Mouse (Mus musculus) hindbrain, embryonic 11.5 days (tissue): Measurements from ENCODE around the gene Ahcyl2. TPM values are rescaled to one million over a fixed set of nuclear protein-coding genes. Genes with fewer than 3 reads are reported as not detected.

Source experiments
- ATAC-seq: fragments of 200-750 bp; cut with Nextera tagmentation; 2 replicates; pipeline ENCODE4 v1.8.0; 2017; ENCODE audit warnings: mild to moderate bottlenecking, moderate TSS enrichment, moderate library complexity; ENCODE audit not compliant: low FRiP score
- DNase-seq: peaks from one replicate; pipeline ENCODE4 v3.0.0-alpha.2; 2015; ENCODE audit warnings: low spot score
- H3K27ac ChIP-seq: fragments of 300-500 bp; sonication (generic); 2 replicates; pipeline ENCODE4 v1.5.1; 2014; ENCODE audit warnings: mild to moderate bottlenecking, low read depth, low read length
- H3K27me3 ChIP-seq: fragments of 300-500 bp; sonication (generic); 2 replicates; pipeline ENCODE4 v1.6.1; 2014; ENCODE audit warnings: mild to moderate bottlenecking, low read length, moderate library complexity, mixed read lengths; ENCODE audit not compliant: control insufficient read depth, insufficient read depth
- H3K36me3 ChIP-seq: fragments of 300-500 bp; sonication (generic); 2 replicates; pipeline ENCODE4 v1.6.1; 2014; ENCODE audit warnings: mild to moderate bottlenecking, low read length, moderate library complexity, mixed read lengths; ENCODE audit not compliant: control insufficient read depth, insufficient read depth
- H3K4me1 ChIP-seq: fragments of 300-500 bp; sonication (generic); replicated peaks from 2 replicates; pipeline ENCODE4 v1.6.1; 2014; ENCODE audit warnings: low read length, mixed read lengths; ENCODE audit not compliant: control insufficient read depth, insufficient read depth
- H3K4me2 ChIP-seq: fragments of 300-500 bp; sonication (generic); replicated peaks from 2 replicates; pipeline ENCODE4 v1.6.1; 2014; ENCODE audit warnings: mild to moderate bottlenecking, low read depth, low read length
- H3K4me3 ChIP-seq: fragments of 300-500 bp; sonication (generic); 2 replicates; pipeline ENCODE4 v1.5.1; 2014; ENCODE audit warnings: low read depth, low read length
- H3K9ac ChIP-seq: fragments of 300-500 bp; sonication (generic); 2 replicates; pipeline ENCODE4 v1.6.1; 2014; ENCODE audit warnings: low read depth, low read length
- H3K9me3 ChIP-seq: fragments of 300-500 bp; sonication (generic); 2 replicates; pipeline ENCODE4 v1.6.1; 2016; ENCODE audit warnings: low read length; ENCODE audit not compliant: control insufficient read depth
- WGBS: fragments of 180-500 bp; shearing (Covaris S2); extraction: QIAGEN DNeasy Blood & Tissue Kit; methylation state at CpG from one replicate; pipeline ENCODE4 v1.1.7; 2014; 5-methylcytosine and 5-hydroxymethylcytosine counted together
- polyA plus RNA-seq: library from polyadenylated mRNA; unstranded; fragments of >200 nt; fragmentation: Nextera tagmentation; extraction: Ambion mirVana; gene quantifications from 2 replicates; pipeline ENCODE4 v1.2.1, GENCODE M21; 2014

Ahcyl2 gene
- polyA plus RNA-seq, 1 experiment from 2014 or later: 17.4 TPM

DNA sequence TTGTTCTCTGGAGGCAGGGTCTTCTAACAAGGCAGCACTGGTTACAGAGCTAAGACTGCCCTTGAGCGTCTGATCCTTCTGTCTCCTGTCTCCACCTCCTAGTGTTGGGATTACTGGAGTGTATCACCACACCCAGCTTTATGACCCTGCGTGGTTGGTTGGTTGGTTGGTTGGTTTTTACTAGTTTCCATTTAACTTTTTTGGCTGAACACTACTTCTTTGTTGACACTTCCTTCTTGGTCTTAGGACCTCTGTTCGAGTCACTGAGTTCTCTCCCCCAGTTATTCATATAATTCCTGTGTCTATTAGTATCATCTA is 9.4 kb downstream of the Ahcyl2 start:
- H3K9me3 ChIP-seq: no peaks in the 10 kb centered on the region

DNA sequence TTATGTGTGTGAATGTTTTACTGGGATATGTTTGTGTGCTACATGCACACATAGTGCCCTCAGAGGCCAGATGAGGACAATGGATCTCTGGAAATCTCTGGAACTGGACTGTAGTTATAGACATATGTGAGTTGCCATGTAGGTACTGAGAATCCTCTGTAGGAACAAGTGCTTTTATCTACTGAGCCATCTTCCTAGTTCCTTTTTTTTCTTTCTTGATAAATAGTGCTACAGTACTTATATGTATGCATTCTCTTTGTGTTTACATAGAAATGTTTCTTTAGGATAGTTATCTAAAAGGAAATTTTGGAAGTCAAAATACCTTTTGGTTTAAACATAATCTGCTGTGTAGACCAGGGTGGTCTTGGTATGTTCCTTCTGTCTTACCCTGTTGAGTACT is 12.3 kb downstream of the Ahcyl2 start:
- no peak overlapping the region for H3K4me3 ChIP-seq
- DNase-seq: no peak

More for the DNA sequence above, 9.4 kb downstream of the Ahcyl2 start:
- Histone ChIP-seq H3K27me3 (no peaks in the 10 kb centered on the region), H3K36me3 (no peaks in the 10 kb centered on the region), H3K4me1 (no peaks in the 10 kb centered on the region), H3K4me3 (no peak overlapping the region), H3K9ac (no peak overlapping the region), H3K4me2 (no peak overlapping the region), H3K27ac (no peak overlapping the region)
- ATAC-seq: no peak
- WGBS: 85% methylated on average over 3 of the region's 3 CpGs
- no peak for DNase-seq

DNA sequence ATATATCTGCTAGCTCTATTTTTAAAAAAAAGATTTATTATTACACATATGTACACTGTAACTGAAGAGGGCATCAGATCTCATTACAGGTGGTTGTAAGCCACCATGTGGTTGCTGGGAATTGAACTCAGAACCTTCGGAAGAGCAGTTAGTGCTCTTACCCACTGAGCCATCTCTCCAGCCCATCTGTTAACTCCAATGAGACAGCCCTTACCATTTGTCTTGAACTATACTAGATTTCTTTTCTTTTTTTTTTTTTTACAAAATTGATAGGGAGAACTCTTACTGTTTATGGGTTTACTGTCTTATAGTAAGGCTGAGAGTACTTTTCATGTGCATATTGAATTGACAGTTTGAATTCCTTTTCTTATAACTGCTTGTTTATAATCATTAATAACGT is 12.8 kb downstream of the Ahcyl2 start:
- no peak overlapping the region for H3K4me2 ChIP-seq
- no peak overlapping the region for H3K27ac ChIP-seq
- ATAC-seq: no peak
- WGBS: 92% methylated on average over 2 of the region's 2 CpGs
- H3K9ac ChIP-seq: no peak overlapping the region
- H3K4me3 ChIP-seq: no peak overlapping the region
- no peak for DNase-seq
- no peaks in the 10 kb centered on the region for H3K27me3 ChIP-seq
- no peaks in the 10 kb centered on the region for H3K36me3 ChIP-seq
- H3K9me3 ChIP-seq: no peaks in the 10 kb centered on the region
- H3K4me1 ChIP-seq: no peaks in the 10 kb centered on the region

More for the DNA sequence above, 12.3 kb downstream of the Ahcyl2 start:
- H3K27ac ChIP-seq: no peak overlapping the region
- no peak overlapping the region for H3K4me2 ChIP-seq
- no peaks in the 10 kb centered on the region for H3K4me1 ChIP-seq
- H3K27me3 ChIP-seq: no peaks in the 10 kb centered on the region
- H3K36me3 ChIP-seq: no peaks in the 10 kb centered on the region
- no peaks in the 10 kb centered on the region for H3K9me3 ChIP-seq
- ATAC-seq: no peak
- no peak overlapping the region for H3K9ac ChIP-seq

DNA sequence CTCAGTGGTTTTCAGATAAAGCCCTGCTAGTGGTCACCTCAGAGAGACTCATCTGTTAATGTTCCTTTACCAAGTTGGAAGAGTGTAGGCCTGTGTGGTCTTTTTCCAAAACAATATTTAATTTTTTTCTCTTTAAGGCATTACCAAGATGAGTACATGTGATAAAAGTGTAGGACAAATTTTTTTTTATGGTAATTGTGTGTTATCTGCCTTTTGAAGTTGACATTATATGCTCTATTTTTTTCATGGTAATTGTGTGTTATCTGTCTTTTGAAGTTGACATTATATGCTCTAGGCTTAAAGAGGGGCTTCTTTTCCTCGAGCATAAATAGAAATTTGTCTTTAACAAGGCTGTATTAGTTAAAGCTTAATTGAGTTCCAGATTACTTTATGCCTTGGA is 14.4 kb downstream of the Ahcyl2 start:
- H3K4me2 ChIP-seq: no peak overlapping the region
- no peak overlapping the region for H3K9ac ChIP-seq
- H3K27me3 ChIP-seq: no peaks in the 10 kb centered on the region
- H3K36me3 ChIP-seq: no peaks in the 10 kb centered on the region
- WGBS: 90% methylated on average over 1 of the region's 1 CpGs
- no peaks in the 10 kb centered on the region for H3K4me1 ChIP-seq
- no peak overlapping the region for H3K27ac ChIP-seq
- ATAC-seq (no peak), DNase-seq (no peak)
- H3K4me3 ChIP-seq: no peak overlapping the region
- no peaks in the 10 kb centered on the region for H3K9me3 ChIP-seq

DNA sequence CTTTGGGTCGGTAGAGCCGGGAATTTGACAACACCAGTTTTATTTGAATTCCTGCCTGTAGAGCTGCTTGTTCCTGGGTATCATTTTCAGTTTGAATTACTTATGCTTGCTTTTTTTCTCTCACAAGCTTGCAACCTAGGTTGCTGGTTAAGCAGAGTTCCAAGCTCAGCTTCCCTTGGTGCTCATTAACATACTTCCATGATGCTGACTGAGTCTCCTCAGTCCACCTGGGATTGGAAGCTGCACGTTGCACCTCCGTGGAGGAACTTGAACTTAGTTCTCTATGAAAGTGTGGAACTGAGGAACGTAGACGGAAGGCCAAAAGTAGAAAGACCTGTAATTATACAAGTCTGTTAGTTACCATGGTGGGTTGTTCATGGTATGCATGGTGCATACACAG is 16.1 kb downstream of the Ahcyl2 start:
- ATAC-seq: no peak
- no peaks in the 10 kb centered on the region for H3K4me1 ChIP-seq
- no peaks in the 10 kb centered on the region for H3K27me3 ChIP-seq
- no peak overlapping the region for H3K27ac ChIP-seq
- no peak overlapping the region for H3K4me3 ChIP-seq
- no peak overlapping the region for H3K9ac ChIP-seq
- H3K36me3 ChIP-seq: no peaks in the 10 kb centered on the region
- no peak for DNase-seq
- 96% methylated on average over 6 of the region's 6 CpGs for WGBS
- H3K4me2 ChIP-seq: no peak overlapping the region
- no peaks in the 10 kb centered on the region for H3K9me3 ChIP-seq

DNA sequence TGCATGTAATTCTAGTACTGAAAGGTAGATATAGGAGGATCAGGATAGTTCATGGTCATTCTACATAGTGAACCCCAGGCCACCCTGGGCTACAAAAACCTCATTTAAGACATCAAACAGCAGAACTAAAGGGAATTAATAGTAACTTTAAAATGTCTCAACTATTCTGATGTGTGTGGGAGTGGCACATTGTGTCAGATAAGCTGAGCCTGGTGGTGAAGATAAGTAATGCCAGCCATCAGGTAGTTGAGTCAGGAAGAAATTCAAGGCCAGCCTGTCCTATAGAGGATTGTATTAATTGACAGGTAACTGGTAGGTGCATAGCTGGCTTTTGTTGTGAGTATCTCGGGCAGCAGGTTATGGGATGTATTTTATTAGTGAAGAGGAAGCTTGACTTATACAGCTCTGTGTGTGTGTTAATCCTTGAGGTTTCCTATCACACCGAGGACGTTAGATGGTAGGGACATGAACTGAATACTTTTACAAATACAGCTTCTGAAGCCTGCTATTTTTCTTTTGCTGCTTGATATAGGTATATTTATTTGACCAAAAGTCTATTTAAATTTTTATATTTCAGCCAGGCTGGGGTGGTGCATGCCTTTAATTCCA is 16.7 kb downstream of the Ahcyl2 start:
- Histone ChIP-seq H3K27ac (no peak overlapping the region), H3K4me3 (no peak overlapping the region), H3K4me1 (no peaks in the 10 kb centered on the region), H3K9me3 (no peaks in the 10 kb centered on the region), H3K9ac (no peak overlapping the region), H3K4me2 (no peak overlapping the region), H3K27me3 (no peaks in the 10 kb centered on the region), H3K36me3 (no peaks in the 10 kb centered on the region)
- ATAC-seq (no peak), DNase-seq (no peak)
- 94% methylated on average over 3 of the region's 3 CpGs for WGBS

DNA sequence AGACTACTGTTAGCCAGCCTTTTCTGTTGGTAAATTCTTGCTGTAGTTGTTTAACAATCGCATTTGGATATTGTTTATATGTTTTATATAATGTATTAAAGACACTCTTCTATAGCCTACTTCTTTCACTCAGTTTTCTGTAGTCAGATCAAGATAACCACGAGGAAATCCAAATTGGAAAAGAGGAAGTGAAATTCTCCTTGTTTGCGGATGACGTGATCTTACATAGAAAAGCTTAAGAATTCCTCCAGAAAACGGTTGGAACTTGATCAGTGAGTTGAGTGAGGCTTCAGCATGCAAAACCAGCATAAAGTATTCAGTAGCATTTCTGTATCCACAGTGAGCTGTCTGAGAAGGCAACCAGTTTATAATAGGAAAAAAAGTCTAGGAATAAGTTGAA is 17.9 kb downstream of the Ahcyl2 start:
- WGBS: 92% methylated on average over 5 of the region's 5 CpGs
- no peak for DNase-seq

DNA sequence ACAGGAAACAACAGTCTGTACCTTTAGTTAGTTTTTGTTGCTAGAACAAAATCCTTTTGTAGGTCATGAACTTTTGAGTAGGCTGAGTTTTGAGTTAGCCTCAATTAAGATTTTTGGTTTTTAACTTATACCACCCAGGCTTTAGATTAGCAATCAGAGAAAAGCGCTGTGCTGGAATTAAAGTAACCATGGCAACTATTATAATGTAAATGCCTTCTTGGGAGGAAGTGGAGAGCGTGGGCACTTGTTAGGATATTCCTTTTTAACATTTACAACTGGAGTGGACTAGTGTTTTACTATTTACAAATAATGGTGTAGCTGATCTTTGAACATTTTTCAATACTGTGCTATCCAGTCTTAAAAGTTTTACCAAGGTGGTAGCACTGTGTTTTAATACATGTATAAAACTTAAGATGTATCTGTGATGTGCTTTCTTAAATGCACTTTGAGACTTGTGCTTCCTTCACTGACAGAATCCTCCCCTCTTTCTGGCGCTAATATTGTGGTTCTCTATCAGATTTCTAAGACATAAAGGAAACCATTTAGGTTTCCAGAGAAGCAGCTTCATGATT is 21.1 kb downstream of the Ahcyl2 start:
- H3K4me3 ChIP-seq: no peak overlapping the region
- no peaks in the 10 kb centered on the region for H3K4me1 ChIP-seq
- H3K4me2 ChIP-seq: no peak overlapping the region
- H3K36me3 ChIP-seq: no peaks in the 10 kb centered on the region
- DNase-seq (peak; percentile 16), ATAC-seq (no peak)
- no peaks in the 10 kb centered on the region for H3K27me3 ChIP-seq
- 28% methylated on average over 3 of the region's 3 CpGs for WGBS
- H3K9me3 ChIP-seq: no peaks in the 10 kb centered on the region
- H3K27ac ChIP-seq: no peak overlapping the region
- no peak overlapping the region for H3K9ac ChIP-seq

More for the DNA sequence above, 17.9 kb downstream of the Ahcyl2 start:
- no peaks in the 10 kb centered on the region for H3K9me3 ChIP-seq
- ATAC-seq: no peak
- no peak overlapping the region for H3K27ac ChIP-seq
- no peak overlapping the region for H3K4me3 ChIP-seq
- no peak overlapping the region for H3K4me2 ChIP-seq
- no peaks in the 10 kb centered on the region for H3K36me3 ChIP-seq
- no peaks in the 10 kb centered on the region for H3K4me1 ChIP-seq
- no peak overlapping the region for H3K9ac ChIP-seq
- no peaks in the 10 kb centered on the region for H3K27me3 ChIP-seq

DNA sequence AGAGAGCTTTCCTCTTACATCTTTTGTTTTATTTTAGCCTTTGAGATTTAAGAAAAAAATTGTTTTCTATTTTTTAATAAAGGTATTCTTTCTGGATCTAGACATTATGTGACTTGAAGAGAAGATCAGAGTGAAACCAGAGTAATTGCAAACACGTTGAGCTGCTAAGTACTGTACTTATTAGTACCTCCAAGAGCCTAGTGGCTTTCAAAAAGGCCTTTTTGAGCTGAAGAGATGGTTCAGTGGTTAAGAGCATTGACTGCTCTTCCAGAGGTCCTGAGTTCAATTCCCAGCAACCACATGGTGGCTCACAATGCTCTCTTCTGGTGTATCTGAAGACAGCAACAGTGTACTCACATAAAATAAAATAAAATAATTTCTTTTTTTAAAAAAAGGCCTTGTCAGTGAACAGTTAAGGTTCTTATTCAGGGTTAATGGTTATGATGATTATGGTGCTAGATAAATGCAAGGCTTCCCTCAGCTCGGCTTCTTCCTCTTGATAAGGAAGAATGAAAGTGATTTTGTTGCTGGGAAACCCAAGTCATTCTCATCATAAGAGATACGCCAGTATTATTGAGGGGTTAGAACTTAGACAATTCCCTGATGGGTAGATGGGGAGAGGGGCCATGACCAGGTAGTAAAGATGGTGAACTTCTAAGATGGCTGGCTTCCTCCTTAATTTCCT is 22.3 kb downstream of the Ahcyl2 start:
- no peak for ATAC-seq
- WGBS: 93% methylated on average over 3 of the region's 3 CpGs
- Histone ChIP-seq H3K27ac (no peak overlapping the region), H3K4me2 (no peak overlapping the region), H3K36me3 (no peaks in the 10 kb centered on the region), H3K9me3 (no peaks in the 10 kb centered on the region), H3K4me1 (no peaks in the 10 kb centered on the region), H3K4me3 (no peak overlapping the region), H3K27me3 (no peaks in the 10 kb centered on the region), H3K9ac (no peak overlapping the region)
- DNase-seq: no peak
